Comparison of ENCODE assay signal across 16 mouse cellular contexts in the genomic region with DNA sequence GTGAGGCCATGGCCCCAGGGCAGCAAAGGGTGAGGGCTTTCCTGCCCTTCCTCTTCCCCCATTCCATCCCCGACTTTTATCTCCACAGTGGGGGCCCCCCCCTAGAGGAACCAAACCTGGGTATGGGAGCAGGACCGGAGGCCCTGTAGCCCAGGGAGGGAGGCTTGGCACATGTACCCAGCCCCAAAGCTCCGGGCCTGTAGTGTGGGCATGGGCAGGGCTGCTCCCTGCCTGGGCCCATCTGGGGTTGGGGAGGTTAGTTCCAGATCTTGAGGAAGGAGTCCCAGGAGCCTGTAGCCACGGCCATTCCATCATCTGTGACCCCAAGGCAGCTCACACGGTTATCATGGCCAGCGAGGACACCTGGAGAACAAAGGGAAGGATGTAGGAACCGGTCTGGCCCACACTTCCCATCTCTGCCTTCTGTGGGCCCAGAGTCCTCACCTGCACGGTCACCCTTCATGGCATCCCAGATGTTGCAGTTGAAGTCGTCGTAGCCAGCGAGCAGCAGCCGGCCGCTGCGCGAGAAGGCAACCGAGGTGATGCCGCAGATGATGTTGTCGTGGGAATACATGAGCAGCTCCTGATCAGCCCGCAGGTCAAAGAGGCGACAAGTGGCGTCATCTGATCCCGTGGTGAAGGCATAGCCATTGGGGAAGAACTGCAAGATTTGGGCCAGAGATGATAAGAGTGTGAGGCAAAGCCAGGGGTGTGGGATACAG. TPM values are rescaled to one million over a fixed set of nuclear protein-coding genes. Genes with fewer than 3 reads are reported as not detected.
DNase-seq lines count a peak whose midpoint lies in the region; ATAC-seq and TF ChIP-seq lines count a peak whose summit lies in the region.
"Had no signal": no experiment of that assay in that cellular context is flagged by ENCODE, and none has a peak within 500 bp of the region (broad histone marks: within the 10 kb centered on the region; RNA-seq: fewer than 3 reads in every experiment).

No protein-coding gene starts in this region.

- H3K9ac ChIP-seq in kidney, embryonic 14.5 days (ENCODE audit: low read depth, low read length) = no peak overlapping the region
- H3K9ac ChIP-seq in limb, embryonic 13.5 days = peak overlapping the region; percentile 43; the same call in 1 of the 2 replicates

- H3K36me3 ChIP-seq in kidney, embryonic 14.5 days (ENCODE audit: control insufficient read depth, insufficient read depth, low read length) = peaks cover 66% of the 10 kb centered on the region
- peaks cover 80% of the 10 kb centered on the region for H3K36me3 ChIP-seq in G1E (replicated peaks)
- peaks cover 63% of the 10 kb centered on the region for H3K36me3 ChIP-seq in limb, embryonic 13.5 days

- no peak for ATAC-seq in kidney, embryonic 14.5 days (ENCODE audit: low FRiP score, low TSS enrichment)
- ATAC-seq in G1E (ENCODE audit: extremely low read depth, insufficient number of reproducible peaks, low FRiP score, poor library complexity, severe bottlenecking) = no peak
- no peak for ATAC-seq in limb, embryonic 13.5 days (ENCODE audit: low FRiP score, low read depth)
- ATAC-seq: lung, postnatal 0 days had no signal

- DNase-seq in cerebellum, adult 11-12 months = peak; percentile 57
- DNase-seq in cerebellum, postnatal 14 days = no peak
- peak; percentile 6 for DNase-seq in kidney, adult 11 months
- DNase-seq in G1E (ENCODE audit: low spot score) = no peak
- DNase-seq in testis, postnatal 14 days (ENCODE audit: low spot score) = no peak
- no peak for DNase-seq in thymus, postnatal 4 days
- DNase-seq: kidney, adult 18-20 months; layer of hippocampus, adult 9-11 months had no signal

- no peaks in the 10 kb centered on the region for H3K27me3 ChIP-seq in kidney, embryonic 14.5 days (ENCODE audit: control insufficient read depth, insufficient read depth, low read length)
- no peaks in the 10 kb centered on the region for H3K27me3 ChIP-seq in G1E (ENCODE audit: insufficient read depth, low read length)
- no peaks in the 10 kb centered on the region for H3K27me3 ChIP-seq in limb, embryonic 13.5 days

- no peak for TF ChIP-seq CTCF in G1E (IDR thresholded peaks at IDR 0.05; ENCODE audit: low read depth, low read length)

- peaks cover 13% of the 10 kb centered on the region for H3K4me1 ChIP-seq in kidney, embryonic 14.5 days (ENCODE audit: control insufficient read depth, insufficient read depth, low read length)
- peaks cover 84% of the 10 kb centered on the region for H3K4me1 ChIP-seq in G1E (ENCODE audit: insufficient read depth, low read depth, low read length)
- H3K4me1 ChIP-seq in limb, embryonic 13.5 days = peaks cover 35% of the 10 kb centered on the region

- no peak overlapping the region for H3K4me2 ChIP-seq in kidney, embryonic 14.5 days (replicated peaks; ENCODE audit: low read depth, low read length)
- H3K4me2 ChIP-seq in limb, embryonic 13.5 days (replicated peaks) = no peak overlapping the region

- 83% methylated on average over 22 of the region's 22 CpGs for WGBS in kidney, embryonic 14.5 days
- WGBS in limb, embryonic 13.5 days = 85% methylated on average over 22 of the region's 22 CpGs

- no peaks in the 10 kb centered on the region for H3K9me3 ChIP-seq in kidney, embryonic 14.5 days (ENCODE audit: control insufficient read depth, low read length)
- no peaks in the 10 kb centered on the region for H3K9me3 ChIP-seq in G1E (replicated peaks)
- no peaks in the 10 kb centered on the region for H3K9me3 ChIP-seq in limb, embryonic 13.5 days

- H3K27ac ChIP-seq in kidney, embryonic 14.5 days (ENCODE audit: low read depth, low read length) = no peak overlapping the region
- no peak overlapping the region for H3K27ac ChIP-seq in limb, embryonic 13.5 days

- no peak overlapping the region for H3K4me3 ChIP-seq in kidney, embryonic 14.5 days (ENCODE audit: low read length)
- peak overlapping the region; percentile 59; the same call in 1 of the 2 replicates for H3K4me3 ChIP-seq in G1E (ENCODE audit: low read depth, low read length)
- no peak overlapping the region for H3K4me3 ChIP-seq in limb, embryonic 13.5 days
- H3K4me3 ChIP-seq: myocyte had no signal

RNA-seq across cellular contexts. Expression of a gene that starts 4.6 kb away (rescaled TPM):
- not detected in 2 replicates for polyA plus RNA-seq in kidney, embryonic 14.5 days (2014; fragmentation: Nextera tagmentation; extraction: Ambion mirVana)
- total RNA-seq in G1E (2014; fragmentation: Nextera tagmentation) (not detected in 2 replicates), G1E (2017) (not detected in 2 replicates)
- not detected in 2 replicates for polyA plus RNA-seq in G1E (2012)
- 0.78 and 0.86 TPM in 2 replicates for polyA plus RNA-seq in limb, embryonic 13.5 days (2015; fragmentation: Nextera tagmentation; extraction: Ambion mirVana)
- total RNA-seq: gastrocnemius, adult 8-10 months had no signal
- polyA plus RNA-seq: heart, embryonic 14.5 days; lung, postnatal 0 days; myocyte; spleen, adult 2 months had no signal

RNA-seq across cellular contexts. Expression of a gene that starts 4.9 kb away (rescaled TPM):
- 427 and 433 TPM in 2 replicates for polyA plus RNA-seq in kidney, embryonic 14.5 days (2014; fragmentation: Nextera tagmentation; extraction: Ambion mirVana)
- total RNA-seq in G1E (2014; fragmentation: Nextera tagmentation) = 229 and 302 TPM in 2 replicates
- total RNA-seq in G1E (2017) = 255 and 347 TPM in 2 replicates
- polyA plus RNA-seq in G1E (2012) = 501 and 571 TPM in 2 replicates
- polyA plus RNA-seq in limb, embryonic 13.5 days (2015; fragmentation: Nextera tagmentation; extraction: Ambion mirVana) = 343 and 352 TPM in 2 replicates

RNA-seq across cellular contexts. Expression of a gene that starts 10.1 kb away (rescaled TPM):
- polyA plus RNA-seq in kidney, embryonic 14.5 days (2014; fragmentation: Nextera tagmentation; extraction: Ambion mirVana) = 16.0 and 18.6 TPM in 2 replicates
- total RNA-seq in G1E (2014; fragmentation: Nextera tagmentation) (23.2 and 30.3 TPM in 2 replicates), G1E (2017) (6.8 and 7.0 TPM in 2 replicates)
- polyA plus RNA-seq in G1E (2012) = 49.0 and 50.4 TPM in 2 replicates
- polyA plus RNA-seq in limb, embryonic 13.5 days (2015; fragmentation: Nextera tagmentation; extraction: Ambion mirVana) = 16.1 and 16.7 TPM in 2 replicates

RNA-seq across cellular contexts. Expression of a gene that starts 24.9 kb away (rescaled TPM):
- not detected in 2 replicates for polyA plus RNA-seq in kidney, embryonic 14.5 days (2014; fragmentation: Nextera tagmentation; extraction: Ambion mirVana)
- total RNA-seq in G1E (2014; fragmentation: Nextera tagmentation) (not detected in 2 replicates), G1E (2017) (0.11 TPM in 1 of 2 replicates, not detected in the other)
- not detected in 2 replicates for polyA plus RNA-seq in G1E (2012)
- polyA plus RNA-seq in limb, embryonic 13.5 days (2015; fragmentation: Nextera tagmentation; extraction: Ambion mirVana) = 0.45 and 0.93 TPM in 2 replicates
- total RNA-seq: gastrocnemius, adult 8-10 months had no signal
- polyA plus RNA-seq: limb, embryonic 11.5 days; lung, postnatal 0 days; myocyte; spleen, adult 2 months had no signal

RNA-seq across cellular contexts. Expression of a gene that starts 26.1 kb away (rescaled TPM):
- 57.8 and 69.5 TPM in 2 replicates for polyA plus RNA-seq in kidney, embryonic 14.5 days (2014; fragmentation: Nextera tagmentation; extraction: Ambion mirVana)
- total RNA-seq in G1E (2014; fragmentation: Nextera tagmentation) (9.0 and 14.1 TPM in 2 replicates), G1E (2017) (29.3 and 33.2 TPM in 2 replicates)
- polyA plus RNA-seq in G1E (2012) = 39.8 and 55.7 TPM in 2 replicates
- 48.4 and 54.0 TPM in 2 replicates for polyA plus RNA-seq in limb, embryonic 13.5 days (2015; fragmentation: Nextera tagmentation; extraction: Ambion mirVana)

Comparison
In these comparisons a context has a peak if more than half of its experiments do, and no peak if none do; other contexts are left out.
1. DNase-seq: peak in cerebellum, adult 11-12 months (single experiment) and kidney, adult 11 months (single experiment); none in cerebellum, postnatal 14 days (0 of 2), G1E (single experiment), testis, postnatal 14 days (single experiment) and thymus, postnatal 4 days (single experiment).